Mouse (Mus musculus) embryonic facial prominence, embryonic 15.5 days (tissue): ENCODE data around the gene Smim11. TPM values are rescaled to one million over a fixed set of nuclear protein-coding genes. Genes with fewer than 3 reads are reported as not detected.

Experiments
- ATAC-seq: fragments of 200-750 bp; cut with Nextera tagmentation; 2 replicates; pipeline ENCODE4 v1.8.0; 2017; ENCODE audit warnings: low read depth, moderate TSS enrichment; ENCODE audit not compliant: insufficient number of reproducible peaks, low FRiP score, low TSS enrichment
- H3K27ac ChIP-seq: fragments of 300-500 bp; sonication (generic); replicated peaks from 2 replicates; pipeline ENCODE4 v1.5.1; 2015; ENCODE audit warnings: mild to moderate bottlenecking, inconsistent platforms
- H3K27me3 ChIP-seq: fragments of 300-500 bp; sonication (generic); 2 replicates; pipeline ENCODE4 v1.6.1; 2015; ENCODE audit warnings: inconsistent platforms
- H3K36me3 ChIP-seq: fragments of 300-500 bp; sonication (generic); 2 replicates; pipeline ENCODE4 v1.6.1; 2015; ENCODE audit warnings: mild to moderate bottlenecking, inconsistent platforms
- H3K4me1 ChIP-seq: fragments of 300-500 bp; sonication (generic); 2 replicates; pipeline ENCODE4 v1.6.1; 2015; ENCODE audit warnings: inconsistent platforms
- H3K4me2 ChIP-seq: fragments of 300-500 bp; sonication (generic); replicated peaks from 2 replicates; pipeline ENCODE4 v1.6.1; 2015; ENCODE audit warnings: mild to moderate bottlenecking, inconsistent platforms
- H3K4me3 ChIP-seq: fragments of 300-500 bp; sonication (generic); replicated peaks from 2 replicates; pipeline ENCODE4 v1.5.1; 2015; ENCODE audit warnings: mild to moderate bottlenecking, inconsistent platforms
- H3K9ac ChIP-seq: fragments of 300-500 bp; sonication (generic); 2 replicates; pipeline ENCODE4 v1.6.1; 2015; ENCODE audit warnings: inconsistent platforms
- H3K9me3 ChIP-seq: fragments of 300-500 bp; sonication (generic); replicated peaks from 2 replicates; pipeline ENCODE4 v1.6.1; 2016; ENCODE audit warnings: inconsistent platforms
- WGBS: fragments of 180-500 bp; shearing (Covaris S2); methylation state at CpG from one replicate; pipeline ENCODE4 v1.1.7; 2015; 5-methylcytosine and 5-hydroxymethylcytosine counted together
- polyA plus RNA-seq: library from polyadenylated mRNA; unstranded; fragments of >200 nt; fragmentation: Nextera tagmentation; extraction: Ambion mirVana; gene quantifications from 2 replicates; pipeline ENCODE4 v1.2.1, GENCODE M21; 2015

Smim11 gene
- polyA plus RNA-seq, 1 experiment from 2014 or later: 131 TPM

DNA sequence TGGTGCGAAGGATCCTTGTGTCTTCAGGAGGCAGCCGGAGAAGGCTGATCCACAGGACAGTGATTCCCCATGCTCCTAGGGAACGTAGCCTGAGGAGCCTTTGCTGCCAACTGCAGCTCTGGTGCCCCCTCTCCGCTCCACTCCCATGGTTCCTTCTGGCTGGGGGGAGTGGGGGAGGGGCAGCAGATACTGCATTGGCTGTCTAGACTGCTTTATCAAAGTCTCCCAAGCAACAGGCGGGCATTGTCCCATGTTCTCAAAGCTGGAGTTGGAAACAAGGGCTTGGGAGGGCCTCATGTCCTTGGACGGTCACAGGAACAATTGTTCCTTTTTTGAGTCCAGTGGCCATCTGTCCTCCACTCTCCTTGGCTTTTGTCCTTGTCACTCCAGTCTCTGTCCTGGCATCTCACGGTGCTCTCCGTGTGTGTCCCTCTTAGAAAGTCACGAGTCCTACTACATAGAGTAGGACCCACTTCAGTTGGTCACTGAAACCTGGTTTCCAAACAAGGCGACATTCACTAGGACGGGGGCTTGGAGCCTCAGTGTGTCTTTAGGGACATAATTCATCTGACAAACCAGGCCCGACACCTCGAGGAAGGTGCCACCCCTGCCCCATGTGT, 45.3 kb downstream of the Smim11 start:
- no peak overlapping the region for H3K4me3 ChIP-seq
- peaks cover under 1% of the 10 kb centered on the region; the same call in 1 of the 2 replicates for H3K4me1 ChIP-seq
- H3K36me3 ChIP-seq: no peaks in the 10 kb centered on the region
- H3K27me3 ChIP-seq: no peaks in the 10 kb centered on the region
- H3K27ac ChIP-seq: no peak overlapping the region
- no peak overlapping the region for H3K9ac ChIP-seq
- ATAC-seq: no peak
- H3K9me3 ChIP-seq: no peaks in the 10 kb centered on the region
- WGBS: 68% methylated on average over 13 of the region's 13 CpGs
- H3K4me2 ChIP-seq: no peak overlapping the region

DNA sequence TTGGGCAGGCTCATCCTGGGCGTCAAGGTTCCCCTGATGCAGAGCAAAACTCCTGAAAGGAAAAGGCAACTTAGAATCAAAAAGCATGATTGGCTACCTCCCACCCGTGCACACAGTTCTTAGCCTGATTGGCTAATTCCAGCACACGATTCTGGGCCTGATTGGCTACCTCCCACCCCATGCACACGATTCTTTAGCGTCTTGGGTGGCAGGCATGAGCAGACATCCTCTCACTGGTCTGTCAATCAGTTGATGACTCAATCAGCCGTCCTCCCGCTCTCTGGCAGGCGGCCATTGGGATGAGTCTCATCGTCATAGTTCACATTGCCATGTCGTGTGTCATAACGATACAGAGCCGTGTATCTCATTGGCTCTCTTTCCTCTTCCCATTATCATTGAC, 47.9 kb downstream of the Smim11 start:
- H3K4me2 ChIP-seq: no peak overlapping the region
- H3K9ac ChIP-seq: no peak overlapping the region
- H3K27me3 ChIP-seq: no peaks in the 10 kb centered on the region
- no peak overlapping the region for H3K4me3 ChIP-seq
- no peaks in the 10 kb centered on the region for H3K9me3 ChIP-seq
- H3K4me1 ChIP-seq: peaks cover 5% of the 10 kb centered on the region; the same call in 1 of the 2 replicates
- no peak overlapping the region for H3K27ac ChIP-seq
- no peak for ATAC-seq
- whole genome bisulfite sequencing: 74% methylated on average over 12 of the region's 12 CpGs
- H3K36me3 ChIP-seq: no peaks in the 10 kb centered on the region

DNA sequence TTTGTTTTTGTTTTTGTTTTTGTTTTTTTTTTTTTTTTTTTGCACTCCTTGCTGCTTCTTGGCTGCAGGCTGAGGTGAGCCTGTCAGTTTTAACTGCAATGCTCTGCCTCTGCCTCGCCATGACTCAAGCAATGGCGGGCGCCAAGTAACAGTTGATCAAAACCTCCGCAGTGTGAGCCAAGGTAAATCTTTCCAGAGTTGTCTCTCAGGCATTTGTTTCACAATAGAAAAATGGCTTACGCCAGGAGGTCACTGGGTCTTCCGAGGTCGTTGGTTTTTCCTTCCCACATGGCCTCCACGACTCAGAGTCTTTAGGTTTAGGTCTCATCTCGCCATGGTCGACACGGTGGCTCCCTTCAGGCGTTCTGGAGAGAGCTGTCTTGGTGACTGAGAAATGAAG, 52.2 kb downstream of the Smim11 start:
- Histone ChIP-seq H3K4me1 (peaks cover 16% of the 10 kb centered on the region), H3K27ac (no peak overlapping the region; the same call in 1 of the 2 replicates), H3K4me3 (no peak overlapping the region), H3K27me3 (peaks cover 9% of the 10 kb centered on the region; the same call in 1 of the 2 replicates), H3K9me3 (no peaks in the 10 kb centered on the region), H3K36me3 (no peaks in the 10 kb centered on the region), H3K9ac (no peak overlapping the region), H3K4me2 (no peak overlapping the region)
- ATAC-seq: no peak
- 75% methylated on average over 12 of the region's 12 CpGs for WGBS

DNA sequence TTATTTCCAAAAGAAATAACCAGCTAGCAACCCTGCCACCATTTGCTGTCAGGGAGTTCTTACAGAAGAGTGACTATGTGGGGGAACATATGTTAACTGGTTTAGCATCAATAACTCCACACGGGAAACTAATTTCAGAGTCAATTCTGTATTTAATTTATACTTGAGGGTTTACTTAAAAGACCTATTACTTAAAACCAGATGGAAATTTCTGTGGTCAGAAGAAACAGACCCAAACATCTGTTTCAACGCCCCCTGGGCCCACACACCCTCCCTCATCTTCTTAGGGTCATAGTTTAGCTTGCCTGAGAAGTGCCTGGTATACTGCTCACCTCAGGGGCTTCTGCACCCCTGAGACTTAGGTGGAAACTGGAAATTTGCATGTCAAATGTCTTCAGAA, 52.8 kb downstream of the Smim11 start:
- Histone ChIP-seq H3K9me3 (no peaks in the 10 kb centered on the region), H3K27ac (no peak overlapping the region), H3K36me3 (no peaks in the 10 kb centered on the region), H3K4me2 (no peak overlapping the region), H3K27me3 (peaks cover 12% of the 10 kb centered on the region; the same call in 1 of the 2 replicates), H3K9ac (no peak overlapping the region), H3K4me3 (no peak overlapping the region), H3K4me1 (peaks cover 21% of the 10 kb centered on the region)
- ATAC-seq: no peak
- WGBS: 34% methylated on average over 2 of the region's 2 CpGs

DNA sequence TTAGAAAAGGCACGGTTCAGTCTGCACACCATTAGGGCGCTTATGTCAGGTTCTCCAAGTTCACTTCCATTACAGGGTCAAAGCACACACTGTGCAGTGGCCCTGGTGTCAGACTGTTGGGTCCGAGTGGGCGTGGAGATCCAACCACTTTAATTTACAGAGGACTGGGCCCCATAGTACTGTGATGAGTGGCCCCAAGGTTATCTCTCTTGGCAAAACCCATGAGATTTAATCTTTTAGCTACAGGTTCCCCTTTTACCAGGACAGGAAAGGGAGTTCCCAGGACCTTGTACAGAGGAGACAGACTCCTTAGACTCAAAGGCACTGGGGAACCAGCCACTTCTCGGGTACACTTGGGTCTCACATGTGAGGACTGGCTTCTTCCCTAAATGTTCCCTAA, 54.3 kb downstream of the Smim11 start:
- WGBS: 78% methylated on average over 5 of the region's 5 CpGs

DNA sequence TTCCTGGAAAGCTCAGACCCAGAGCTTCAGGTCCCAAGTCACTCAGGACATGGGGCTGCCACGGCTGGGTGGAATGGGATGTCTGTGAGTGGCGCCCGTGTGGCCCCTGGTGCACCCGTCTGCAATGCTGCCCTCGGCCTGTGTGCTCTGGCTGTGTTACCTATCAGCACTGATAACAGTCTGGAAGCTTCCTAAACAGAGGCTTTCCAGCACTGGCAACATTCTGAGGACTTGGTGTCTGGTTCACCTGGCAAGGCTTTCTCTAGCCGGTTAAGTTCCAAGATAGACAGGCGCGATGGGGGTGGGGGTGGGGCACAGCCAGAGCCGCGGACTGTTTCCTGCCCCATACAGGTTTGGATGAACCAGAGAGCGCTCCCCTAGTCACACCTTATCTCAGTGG, 54.9 kb downstream of the Smim11 start:
- 67% methylated on average over 11 of the region's 11 CpGs for WGBS
- Histone ChIP-seq H3K27me3 (peaks cover 14% of the 10 kb centered on the region; the same call in 1 of the 2 replicates), H3K36me3 (no peaks in the 10 kb centered on the region), H3K9ac (no peak overlapping the region), H3K4me1 (peaks cover 25% of the 10 kb centered on the region), H3K4me3 (no peak overlapping the region), H3K4me2 (no peak overlapping the region), H3K27ac (no peak overlapping the region), H3K9me3 (no peaks in the 10 kb centered on the region)
- no peak for ATAC-seq

More for the DNA sequence above, 54.3 kb downstream of the Smim11 start:
- no peak overlapping the region for H3K27ac ChIP-seq
- H3K36me3 ChIP-seq: no peaks in the 10 kb centered on the region
- H3K9ac ChIP-seq: no peak overlapping the region
- no peaks in the 10 kb centered on the region for H3K9me3 ChIP-seq
- H3K4me2 ChIP-seq: no peak overlapping the region
- H3K4me3 ChIP-seq: no peak overlapping the region
- ATAC-seq: no peak
- peaks cover 25% of the 10 kb centered on the region for H3K4me1 ChIP-seq
- H3K27me3 ChIP-seq: peaks cover 14% of the 10 kb centered on the region; the same call in 1 of the 2 replicates

DNA sequence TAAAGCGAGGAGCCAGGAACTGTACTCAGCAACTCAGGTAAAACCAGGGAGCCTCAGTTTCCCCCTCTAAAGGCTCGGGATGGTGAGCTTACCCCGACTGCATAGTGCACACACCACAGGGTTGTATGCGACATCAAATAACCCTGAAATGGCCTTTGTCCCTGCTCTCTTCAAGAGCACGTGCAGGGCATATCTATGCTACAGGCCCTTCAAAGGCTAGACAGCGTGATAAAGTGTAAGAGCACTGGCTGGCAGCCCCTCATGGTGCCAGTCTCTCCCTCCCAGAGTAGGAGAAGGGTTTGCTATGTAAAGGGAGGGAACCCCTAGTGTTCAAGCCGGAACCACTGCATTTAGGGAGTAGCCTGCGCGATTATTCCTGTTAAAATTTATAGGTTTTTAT, 55.9 kb downstream of the Smim11 start:
- Histone ChIP-seq H3K4me1 (peaks cover 25% of the 10 kb centered on the region), H3K9ac (no peak overlapping the region), H3K27me3 (peaks cover 14% of the 10 kb centered on the region; the same call in 1 of the 2 replicates), H3K27ac (no peak overlapping the region), H3K4me3 (no peak overlapping the region), H3K36me3 (no peaks in the 10 kb centered on the region), H3K4me2 (no peak overlapping the region), H3K9me3 (no peaks in the 10 kb centered on the region)
- ATAC-seq: no peak
- WGBS: 79% methylated on average over 9 of the region's 9 CpGs

DNA sequence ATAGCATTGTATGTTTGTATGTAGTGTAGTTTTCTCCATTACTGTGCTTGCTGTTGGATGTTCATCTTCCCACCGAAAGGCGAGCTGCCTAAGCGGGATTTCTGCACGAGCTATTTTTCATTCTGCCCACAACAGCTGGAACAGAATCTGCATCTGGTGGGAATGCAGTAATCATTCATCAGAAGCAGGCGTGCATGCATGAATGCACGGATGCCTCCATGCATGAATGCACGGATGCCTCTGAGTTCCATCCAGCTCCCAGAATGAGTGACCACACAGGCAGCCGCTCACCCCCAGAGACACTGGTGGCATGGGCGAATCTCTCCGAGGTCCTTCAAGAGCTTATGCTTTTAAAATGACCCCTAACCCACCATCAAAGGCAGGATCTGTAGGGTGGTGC, 56.5 kb downstream of the Smim11 start:
- Histone ChIP-seq H3K27ac (no peak overlapping the region), H3K36me3 (no peaks in the 10 kb centered on the region), H3K27me3 (peaks cover 14% of the 10 kb centered on the region; the same call in 1 of the 2 replicates), H3K9me3 (no peaks in the 10 kb centered on the region), H3K4me1 (peaks cover 25% of the 10 kb centered on the region), H3K9ac (no peak overlapping the region), H3K4me2 (no peak overlapping the region), H3K4me3 (no peak overlapping the region)
- WGBS: 43% methylated on average over 10 of the region's 10 CpGs
- no peak for ATAC-seq

DNA sequence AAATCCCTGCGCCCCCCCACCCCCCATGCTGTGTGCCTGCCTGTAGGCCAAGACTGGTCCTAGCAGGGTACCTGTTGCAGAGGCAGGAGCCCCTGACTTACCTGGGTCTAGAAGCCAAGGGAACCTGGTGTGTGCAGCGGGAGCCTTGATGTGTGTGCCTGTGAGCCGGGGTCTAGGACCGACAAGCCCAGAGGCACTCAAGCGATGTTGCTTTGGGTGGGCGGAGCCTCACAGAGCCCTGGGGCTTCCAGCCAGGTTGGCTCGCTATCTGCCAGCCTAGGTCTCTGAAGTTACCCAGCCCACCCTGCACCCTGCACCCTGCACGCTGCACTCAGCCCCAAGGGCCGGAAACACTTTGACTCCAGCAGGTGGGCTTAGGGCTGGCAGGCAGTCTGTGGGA, 57.6 kb downstream of the Smim11 start:
- H3K9ac ChIP-seq: no peak overlapping the region
- H3K27me3 ChIP-seq: peaks cover 14% of the 10 kb centered on the region; the same call in 1 of the 2 replicates
- peaks cover 21% of the 10 kb centered on the region for H3K4me1 ChIP-seq
- H3K27ac ChIP-seq: no peak overlapping the region
- H3K4me2 ChIP-seq: no peak overlapping the region
- no peaks in the 10 kb centered on the region for H3K9me3 ChIP-seq
- 0 out of 2 replicates have a peak, but pooled peaks have one; percentile 21 for ATAC-seq
- H3K4me3 ChIP-seq: no peak overlapping the region
- 12% methylated on average over 9 of the region's 9 CpGs for WGBS
- H3K36me3 ChIP-seq: no peaks in the 10 kb centered on the region

DNA sequence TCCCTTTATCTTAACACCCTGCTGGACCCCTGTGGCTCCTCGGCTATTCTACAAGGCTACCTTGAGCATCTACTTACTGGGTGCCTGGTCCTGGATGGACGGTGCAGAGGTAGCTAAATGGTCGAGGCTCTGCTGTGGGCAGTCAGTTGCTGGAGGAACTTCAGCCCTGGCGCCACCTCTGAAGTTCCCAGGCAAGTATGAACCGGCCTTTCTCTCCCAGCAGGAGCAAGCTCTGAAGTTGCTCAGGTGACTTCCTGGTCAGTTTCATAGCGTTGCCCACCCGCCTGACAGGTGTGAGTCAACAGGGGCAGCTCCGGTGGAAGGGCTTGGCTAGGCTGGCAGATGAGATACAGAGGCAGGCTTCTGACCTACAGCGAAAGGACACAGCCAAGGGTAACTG, 58.1 kb downstream of the Smim11 start, which contains the start of gene Kcne1:
TSS of gene Kcne1 (minus strand) at position 240 of the 400 bp plus-strand sequence.
- no peak for ATAC-seq
- 57% methylated on average over 9 of the region's 9 CpGs for WGBS
- Histone ChIP-seq H3K4me3 (no peak within 1 kb of the TSS), H3K9me3 (no peaks in the 10 kb centered on the region), H3K9ac (no peak within 1 kb of the TSS), H3K27ac (no peak within 1 kb of the TSS), H3K4me2 (no peak within 1 kb of the TSS), H3K27me3 (peaks cover 14% of the 10 kb centered on the region; the same call in 1 of the 2 replicates), H3K4me1 (peaks cover 18% of the 10 kb centered on the region), H3K36me3 (no peaks in the 10 kb centered on the region)

DNA sequence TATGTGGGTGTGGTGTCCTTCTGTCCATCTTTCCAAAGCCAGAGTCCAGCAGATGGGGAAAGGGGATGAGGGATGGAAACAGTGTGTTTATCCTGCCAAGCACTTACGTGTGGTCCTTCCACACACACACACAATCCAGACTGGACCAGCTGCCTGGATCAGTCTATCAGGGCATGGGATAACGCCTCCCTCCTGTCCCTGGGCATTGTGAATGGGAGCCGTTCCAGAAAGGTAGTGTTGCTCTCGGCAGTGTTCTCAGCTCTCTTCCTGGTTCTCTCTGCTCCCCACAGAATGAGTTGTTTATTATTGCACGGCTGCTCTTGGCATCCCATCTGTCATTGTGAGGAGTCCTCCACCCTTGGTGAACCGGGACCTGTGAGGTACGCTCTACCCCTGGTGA, 59.6 kb downstream of the Smim11 start:
- peaks cover 14% of the 10 kb centered on the region; the same call in 1 of the 2 replicates for H3K27me3 ChIP-seq
- H3K9ac ChIP-seq: no peak overlapping the region
- ATAC-seq: no peak
- WGBS: 75% methylated on average over 7 of the region's 7 CpGs
- no peaks in the 10 kb centered on the region for H3K36me3 ChIP-seq
- no peak overlapping the region for H3K4me2 ChIP-seq
- H3K4me3 ChIP-seq: no peak overlapping the region
- H3K27ac ChIP-seq: no peak overlapping the region
- H3K4me1 ChIP-seq: peaks cover 12% of the 10 kb centered on the region
- H3K9me3 ChIP-seq: no peaks in the 10 kb centered on the region
